Mouse (Mus musculus): Measurements from ENCODE around the gene Sike1. TPM values are rescaled to one million over a fixed set of nuclear protein-coding genes. Genes with fewer than 3 reads are reported as not detected.
A peak's percentile ranks its signal among the peaks of the same experiment; 100 is the strongest.

Gene Sike1
- polyA plus RNA-seq, 1 experiment from 2014 or later: 72.4 TPM

GRCm38 (mm10) chr3:103017350-103017749, 21.8 kb downstream of the Sike1 start:
- Histone ChIP-seq H3K4me3 (ENCODE audit: low read length) (no peak overlapping the region), H3K9me3 (ENCODE audit: control insufficient read depth, low read length) (no peaks in the 10 kb centered on the region), H3K27me3 (ENCODE audit: control insufficient read depth, insufficient read depth, low read length) (no peaks in the 10 kb centered on the region), H3K4me1 (ENCODE audit: control insufficient read depth, insufficient read depth, low read length) (peaks cover 12% of the 10 kb centered on the region; the same call in 1 of the 2 replicates), H3K27ac (ENCODE audit: low read depth, low read length) (no peak overlapping the region), H3K4me2 (replicated peaks; ENCODE audit: low read depth, low read length) (no peak overlapping the region), H3K9ac (ENCODE audit: low read depth, low read length) (no peak overlapping the region), H3K36me3 (ENCODE audit: control insufficient read depth, insufficient read depth, low read length) (no peaks in the 10 kb centered on the region)
- 68% methylated on average over 2 of the region's 2 CpGs for WGBS
- no peak for ATAC-seq (ENCODE audit: low FRiP score, low TSS enrichment)

GRCm38 (mm10) chr3:103019462-103019861, 24.0 kb downstream of the Sike1 start:
- Histone ChIP-seq H3K27me3 (ENCODE audit: control insufficient read depth, insufficient read depth, low read length) (no peaks in the 10 kb centered on the region), H3K4me3 (ENCODE audit: low read length) (no peak overlapping the region; the same call in 1 of the 2 replicates), H3K36me3 (ENCODE audit: control insufficient read depth, insufficient read depth, low read length) (no peaks in the 10 kb centered on the region), H3K27ac (ENCODE audit: low read depth, low read length) (peak overlapping the region; percentile 90; the same call in 1 of the 2 replicates), H3K4me2 (replicated peaks; ENCODE audit: low read depth, low read length) (peak overlapping the region; percentile 45), H3K9me3 (ENCODE audit: control insufficient read depth, low read length) (no peaks in the 10 kb centered on the region), H3K4me1 (ENCODE audit: control insufficient read depth, insufficient read depth, low read length) (peaks cover 16% of the 10 kb centered on the region; the same call in 1 of the 2 replicates), H3K9ac (ENCODE audit: low read depth, low read length) (no peak overlapping the region; the same call in 1 of the 2 replicates)
- ATAC-seq (ENCODE audit: low FRiP score, low TSS enrichment): no peak
- 92% methylated on average over 2 of the region's 2 CpGs for WGBS

DNA sequence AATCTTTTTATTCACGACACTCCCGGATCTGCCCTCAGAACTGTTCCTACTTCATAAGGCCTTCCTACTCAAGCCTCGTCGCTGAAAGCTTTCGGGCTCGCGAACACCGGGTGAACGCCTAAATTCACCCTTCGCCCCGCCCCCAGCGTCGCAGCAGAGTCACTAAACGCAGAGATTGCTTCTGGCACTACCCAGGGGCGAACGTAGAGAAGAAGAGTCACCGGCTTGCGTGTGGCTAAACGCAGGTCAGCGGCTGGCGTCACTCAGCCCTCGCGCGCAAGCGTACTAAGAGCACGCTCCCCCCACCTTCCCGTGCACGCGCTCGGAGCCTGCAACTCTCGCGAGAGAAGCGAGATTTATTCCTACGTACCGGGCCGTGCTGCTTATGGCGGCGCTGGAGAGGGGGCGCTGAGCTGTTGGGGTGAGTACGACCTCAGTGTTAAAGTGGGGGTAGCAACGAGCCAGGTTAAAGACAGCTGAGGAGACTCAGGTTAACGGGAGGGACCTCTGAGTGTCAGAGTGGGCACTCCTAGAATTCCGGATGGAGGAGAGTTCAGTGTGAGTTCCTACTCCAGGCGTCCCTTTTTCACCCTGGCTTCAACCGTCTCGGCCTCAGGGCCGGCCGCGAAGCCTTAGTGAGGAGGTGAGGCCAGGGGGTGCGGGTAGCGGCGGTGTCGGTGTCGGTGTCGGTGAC, 24.9 kb downstream of the Sike1 start, which contains the start of gene Csde1:
Csde1 (plus strand) TSS at position 178 of the 694 bp plus-strand sequence.
- Histone ChIP-seq H3K27ac (ENCODE audit: low read depth, low read length) (peak within 1 kb of the TSS; percentile 90), H3K9me3 (ENCODE audit: control insufficient read depth, low read length) (no peaks in the 10 kb centered on the region), H3K27me3 (ENCODE audit: control insufficient read depth, insufficient read depth, low read length) (no peaks in the 10 kb centered on the region), H3K9ac (ENCODE audit: low read depth, low read length) (peak within 1 kb of the TSS; percentile 90), H3K4me1 (ENCODE audit: control insufficient read depth, insufficient read depth, low read length) (peaks cover 16% of the 10 kb centered on the region; the same call in 1 of the 2 replicates), H3K4me3 (ENCODE audit: low read length) (peak within 1 kb of the TSS; percentile 75), H3K36me3 (ENCODE audit: control insufficient read depth, insufficient read depth, low read length) (no peaks in the 10 kb centered on the region), H3K4me2 (replicated peaks; ENCODE audit: low read depth, low read length) (peak within 1 kb of the TSS; percentile 69)
- WGBS: under 1% methylated on average over 55 of the region's 55 CpGs
- peak; percentile 94 for ATAC-seq (ENCODE audit: low FRiP score, low TSS enrichment)

DNA sequence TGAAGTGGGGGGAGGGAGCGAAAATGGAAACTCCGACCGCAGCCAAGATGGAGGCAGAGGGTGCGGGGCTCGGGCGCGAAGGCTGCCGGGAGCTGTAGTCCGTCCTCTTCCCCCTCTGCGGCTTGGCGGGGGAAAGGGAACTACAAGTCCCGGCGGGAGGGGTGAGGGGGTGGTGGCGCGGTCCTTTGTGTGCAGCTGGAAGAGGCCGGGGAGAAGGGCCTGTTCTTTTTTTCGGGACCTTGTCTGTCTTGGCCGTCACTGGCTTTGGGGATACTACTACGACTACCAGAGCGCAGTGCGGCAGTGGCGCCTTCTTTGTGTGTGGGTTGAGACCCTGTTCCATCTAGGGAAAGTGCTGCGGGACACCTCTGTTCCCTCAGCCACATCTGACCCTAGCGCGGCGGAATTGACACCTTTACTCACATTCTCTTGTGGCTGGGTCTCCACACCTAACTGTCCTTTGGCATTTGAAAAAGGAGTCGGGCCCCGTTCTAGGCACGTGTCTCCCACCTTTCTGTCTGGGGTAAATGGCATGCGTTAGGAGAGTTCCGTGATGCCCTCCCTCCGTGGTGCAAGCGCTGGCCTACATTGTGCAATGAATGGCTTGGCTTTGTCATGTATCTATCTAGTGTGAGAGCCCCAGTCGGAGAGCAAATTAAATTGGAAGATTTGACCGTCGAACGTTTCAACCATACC, 25.6 kb downstream of the Sike1 start:
- peak overlapping the region; percentile 69 for H3K4me2 ChIP-seq (replicated peaks; ENCODE audit: low read depth, low read length)
- WGBS: under 1% methylated on average over 36 of the region's 37 CpGs
- peaks cover 16% of the 10 kb centered on the region; the same call in 1 of the 2 replicates for H3K4me1 ChIP-seq (ENCODE audit: control insufficient read depth, insufficient read depth, low read length)
- H3K9me3 ChIP-seq (ENCODE audit: control insufficient read depth, low read length): no peaks in the 10 kb centered on the region
- H3K9ac ChIP-seq (ENCODE audit: low read depth, low read length): peak overlapping the region; percentile 90
- no peaks in the 10 kb centered on the region for H3K27me3 ChIP-seq (ENCODE audit: control insufficient read depth, insufficient read depth, low read length)
- peak overlapping the region; percentile 90 for H3K27ac ChIP-seq (ENCODE audit: low read depth, low read length)
- peak overlapping the region; percentile 75 for H3K4me3 ChIP-seq (ENCODE audit: low read length)
- no peaks in the 10 kb centered on the region for H3K36me3 ChIP-seq (ENCODE audit: control insufficient read depth, insufficient read depth, low read length)
- peak; percentile 96 for ATAC-seq (ENCODE audit: low FRiP score, low TSS enrichment)

- Histone ChIP-seq H3K4me3 (ENCODE audit: low read length) (no peak overlapping the region), H3K9ac (ENCODE audit: low read depth, low read length) (no peak overlapping the region), H3K4me2 (replicated peaks; ENCODE audit: low read depth, low read length) (no peak overlapping the region), H3K4me1 (ENCODE audit: control insufficient read depth, insufficient read depth, low read length) (peaks cover 11% of the 10 kb centered on the region; the same call in 1 of the 2 replicates), H3K27me3 (ENCODE audit: control insufficient read depth, insufficient read depth, low read length) (no peaks in the 10 kb centered on the region), H3K36me3 (ENCODE audit: control insufficient read depth, insufficient read depth, low read length) (peaks cover 29% of the 10 kb centered on the region), H3K27ac (ENCODE audit: low read depth, low read length) (no peak overlapping the region), H3K9me3 (ENCODE audit: control insufficient read depth, low read length) (no peaks in the 10 kb centered on the region)
- 90% methylated on average over 1 of the region's 1 CpGs for WGBS
- ATAC-seq (ENCODE audit: low FRiP score, low TSS enrichment): no peak
These were observed 30.7 kb downstream of the Sike1 start for GRCm38 (mm10) chr3:103026174-103026573.

DNA sequence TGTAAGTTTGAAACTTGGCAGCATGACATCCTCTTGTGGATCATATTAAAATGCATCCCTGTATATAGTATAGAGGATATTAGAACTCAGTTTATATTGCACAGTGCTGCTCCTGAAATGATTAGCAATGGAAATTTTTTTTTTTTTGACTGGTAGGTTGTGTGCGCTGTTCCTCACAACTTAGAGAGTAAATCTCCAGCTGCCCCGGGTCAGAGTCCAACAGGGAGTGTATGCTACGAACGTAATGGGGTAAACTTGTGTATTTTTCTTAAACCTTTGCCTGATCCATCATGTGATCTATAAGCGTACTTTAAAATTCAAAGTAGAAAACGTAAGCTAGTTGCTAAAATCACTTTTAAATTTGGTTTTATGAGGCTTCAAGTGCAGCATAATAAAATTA, 44.8 kb downstream of the Sike1 start:
- no peaks in the 10 kb centered on the region for H3K27me3 ChIP-seq (ENCODE audit: control insufficient read depth, insufficient read depth, low read length)
- WGBS: 93% methylated on average over 6 of the region's 6 CpGs
- peaks cover 69% of the 10 kb centered on the region for H3K36me3 ChIP-seq (ENCODE audit: control insufficient read depth, insufficient read depth, low read length)
- H3K9ac ChIP-seq (ENCODE audit: low read depth, low read length): no peak overlapping the region
- no peak overlapping the region for H3K4me3 ChIP-seq (ENCODE audit: low read length)
- no peak overlapping the region for H3K4me2 ChIP-seq (replicated peaks; ENCODE audit: low read depth, low read length)
- H3K9me3 ChIP-seq (ENCODE audit: control insufficient read depth, low read length): no peaks in the 10 kb centered on the region
- ATAC-seq (ENCODE audit: low FRiP score, low TSS enrichment): no peak
- H3K27ac ChIP-seq (ENCODE audit: low read depth, low read length): no peak overlapping the region
- H3K4me1 ChIP-seq (ENCODE audit: control insufficient read depth, insufficient read depth, low read length): no peaks in the 10 kb centered on the region

DNA sequence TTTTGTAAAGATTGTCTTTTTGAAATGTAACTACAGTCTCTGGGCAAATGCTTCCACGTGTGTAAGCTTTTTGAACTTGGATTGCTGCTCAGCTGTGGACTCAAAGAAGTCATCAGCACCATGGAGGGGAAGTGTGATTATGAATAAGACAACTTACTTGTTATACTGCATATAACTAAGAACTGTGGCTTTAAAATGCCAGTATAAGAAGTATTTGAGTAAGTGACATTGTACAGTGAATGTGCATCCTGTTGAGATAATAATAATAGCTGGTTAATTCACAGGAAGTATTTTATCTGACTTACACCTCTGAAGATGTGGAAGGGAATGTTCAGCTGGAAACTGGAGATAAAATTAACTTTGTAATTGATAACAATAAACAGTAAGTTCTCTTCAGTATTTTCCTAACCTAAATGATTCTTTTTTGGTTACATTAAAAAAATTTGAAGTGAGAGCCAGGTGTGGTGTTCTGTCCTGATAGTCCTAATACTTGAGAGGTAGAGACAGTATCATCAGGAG, 45.4 kb downstream of the Sike1 start:
- no peak overlapping the region for H3K9ac ChIP-seq (ENCODE audit: low read depth, low read length)
- H3K4me2 ChIP-seq (replicated peaks; ENCODE audit: low read depth, low read length): no peak overlapping the region
- no peaks in the 10 kb centered on the region for H3K27me3 ChIP-seq (ENCODE audit: control insufficient read depth, insufficient read depth, low read length)
- no peak for ATAC-seq (ENCODE audit: low FRiP score, low TSS enrichment)
- no peaks in the 10 kb centered on the region for H3K9me3 ChIP-seq (ENCODE audit: control insufficient read depth, low read length)
- H3K27ac ChIP-seq (ENCODE audit: low read depth, low read length): no peak overlapping the region
- no peaks in the 10 kb centered on the region for H3K4me1 ChIP-seq (ENCODE audit: control insufficient read depth, insufficient read depth, low read length)
- 88% methylated on average over 1 of the region's 1 CpGs for WGBS
- no peak overlapping the region for H3K4me3 ChIP-seq (ENCODE audit: low read length)
- H3K36me3 ChIP-seq (ENCODE audit: control insufficient read depth, insufficient read depth, low read length): peaks cover 73% of the 10 kb centered on the region

DNA sequence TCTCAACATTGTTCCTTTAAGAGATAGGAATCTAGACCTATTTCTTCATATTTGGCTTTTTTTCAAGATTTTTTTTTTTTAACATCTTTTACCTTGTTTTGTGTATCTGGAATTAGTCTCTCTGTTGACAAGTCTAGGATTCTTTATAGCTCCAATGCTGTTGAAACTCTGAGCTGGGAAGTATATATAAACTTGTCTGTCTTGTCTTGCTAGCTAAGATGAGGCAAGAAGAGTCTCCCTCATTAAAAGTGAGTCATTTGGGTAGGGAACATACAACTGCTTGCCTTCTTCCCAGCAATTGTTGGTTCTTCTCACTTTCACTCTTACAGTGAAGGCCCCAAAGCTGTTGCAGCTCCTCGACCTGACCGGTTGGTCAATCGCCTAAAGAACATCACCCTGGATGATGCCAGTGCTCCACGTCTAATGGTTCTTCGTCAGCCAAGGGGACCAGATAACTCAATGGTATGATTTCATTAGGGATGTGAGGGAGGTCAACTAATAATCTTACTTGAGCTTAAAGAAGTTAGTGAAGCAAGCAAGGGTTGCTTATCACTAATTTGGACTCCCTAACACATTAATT, 60.6 kb downstream of the Sike1 start:
- WGBS: 93% methylated on average over 5 of the region's 5 CpGs
- H3K27me3 ChIP-seq (ENCODE audit: control insufficient read depth, insufficient read depth, low read length): no peaks in the 10 kb centered on the region
- H3K4me2 ChIP-seq (replicated peaks; ENCODE audit: low read depth, low read length): no peak overlapping the region
- ATAC-seq (ENCODE audit: low FRiP score, low TSS enrichment): no peak
- no peak overlapping the region for H3K4me3 ChIP-seq (ENCODE audit: low read length)
- H3K4me1 ChIP-seq (ENCODE audit: control insufficient read depth, insufficient read depth, low read length): 0 out of 2 replicates have a peak, but pooled peaks cover 4% of the 10 kb centered on the region
- no peak overlapping the region for H3K9ac ChIP-seq (ENCODE audit: low read depth, low read length)
- H3K36me3 ChIP-seq (ENCODE audit: control insufficient read depth, insufficient read depth, low read length): peaks cover 70% of the 10 kb centered on the region
- no peak overlapping the region for H3K27ac ChIP-seq (ENCODE audit: low read depth, low read length)
- H3K9me3 ChIP-seq (ENCODE audit: control insufficient read depth, low read length): no peaks in the 10 kb centered on the region
